Mouse (Mus musculus) T-helper 1 cell (primary cell): Measurements from ENCODE around the gene Kpna6.

ENCODE experiments used
- in situ Hi-C: fragments of 300-600 bp; cut with MboI, MseI; formaldehyde crosslinking; loops from one replicate; pipeline ENCODE4 v1.15.1; 2025; ENCODE audit warnings: high pct_unique_total_duplicates

Kpna6 gene

DNA sequence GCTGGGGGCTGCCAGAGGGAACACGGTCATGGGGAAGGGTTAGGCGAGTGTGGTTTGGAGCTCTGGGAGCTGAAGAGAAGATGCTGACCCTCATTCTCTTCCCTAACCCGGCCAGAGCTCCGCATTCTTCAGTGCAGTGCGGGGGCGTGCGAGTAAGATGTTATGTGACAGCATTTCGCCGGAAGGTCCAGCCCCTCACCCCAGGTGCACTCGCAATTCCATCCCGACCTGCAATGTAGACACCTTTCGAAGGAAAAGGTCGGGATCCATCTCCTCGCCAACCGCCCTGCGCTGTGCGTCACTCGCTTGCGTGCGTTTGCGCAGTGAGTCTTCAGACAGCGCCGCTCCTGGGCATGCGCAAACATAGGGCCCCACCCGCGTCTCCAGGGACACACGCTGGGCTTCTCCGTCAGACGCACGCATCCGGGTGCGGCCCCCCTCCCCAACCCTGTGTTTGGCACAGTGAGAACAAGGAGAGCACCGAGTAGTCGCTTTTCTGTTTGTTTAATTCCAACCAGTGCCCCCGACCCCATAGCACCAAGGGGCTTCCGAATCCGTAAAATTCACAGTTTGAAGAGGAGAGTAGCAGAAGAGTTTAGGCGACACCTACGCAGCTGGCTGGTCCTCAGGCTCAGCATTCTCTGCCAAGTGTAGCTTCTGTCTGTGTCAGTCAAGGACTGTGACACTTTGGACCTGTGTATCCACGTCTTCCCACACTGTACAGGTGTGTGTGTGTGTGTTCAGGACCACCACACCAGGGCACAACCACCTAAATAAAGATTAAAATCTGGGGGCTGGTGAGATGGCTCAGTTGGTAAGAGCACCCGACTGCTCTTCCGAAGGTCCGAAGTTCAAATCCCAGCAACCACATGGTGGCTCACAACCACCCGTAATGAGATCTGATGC, 53.5 kb downstream of the Kpna6 start, which contains the start of gene Iqcc:
TSS of gene Iqcc (minus strand) at position 314 of the 906 bp plus-strand sequence.
- in situ Hi-C loops: no loop called here

DNA sequence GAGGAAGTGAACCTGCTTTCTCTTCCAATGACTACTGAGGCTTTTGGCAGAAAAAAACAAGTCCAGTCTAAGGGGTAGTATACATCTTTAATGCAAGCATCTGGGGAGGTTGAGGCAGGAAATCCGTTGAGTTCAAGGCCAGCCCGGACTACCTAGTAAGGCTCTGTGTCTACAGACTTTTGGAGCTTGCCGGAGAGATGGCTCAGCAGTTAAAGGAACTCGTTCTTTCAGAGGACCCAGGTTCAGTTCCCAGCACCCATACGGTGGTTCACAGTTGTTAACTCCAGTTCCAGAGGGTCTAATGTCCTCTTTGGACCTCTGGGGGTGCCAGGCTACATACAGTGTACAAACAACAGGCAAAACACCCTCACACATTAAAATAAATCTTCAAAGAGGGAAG, 54.5 kb downstream of the Kpna6 start:
- in situ Hi-C loops: no loop called here

DNA sequence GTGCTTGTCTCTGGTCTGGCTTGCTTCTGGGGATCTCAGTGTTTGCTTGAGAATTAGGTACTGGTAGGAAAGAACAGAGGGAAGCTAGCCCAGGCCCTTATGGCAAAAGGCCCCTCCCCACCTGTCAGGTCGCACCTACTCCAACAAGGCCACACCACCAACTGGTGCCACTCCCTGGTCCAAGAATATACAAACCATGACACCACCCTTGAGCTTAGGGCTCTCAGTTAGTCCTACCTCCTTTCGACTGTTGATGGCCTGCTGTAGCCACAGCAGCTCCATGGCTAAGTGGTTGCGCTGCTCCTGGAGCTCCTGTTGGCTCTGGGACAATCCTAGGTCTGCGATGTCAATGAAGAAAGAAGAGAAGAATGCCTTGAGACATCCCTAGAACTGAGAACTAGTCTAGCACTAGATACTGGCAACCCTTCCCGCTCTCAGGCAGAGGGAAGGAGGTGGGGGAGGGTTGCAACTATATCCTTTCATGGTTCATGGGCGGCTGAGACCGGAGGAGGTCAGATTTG, 55.4 kb downstream of the Kpna6 start:
- in situ Hi-C loops: no loop called here

DNA sequence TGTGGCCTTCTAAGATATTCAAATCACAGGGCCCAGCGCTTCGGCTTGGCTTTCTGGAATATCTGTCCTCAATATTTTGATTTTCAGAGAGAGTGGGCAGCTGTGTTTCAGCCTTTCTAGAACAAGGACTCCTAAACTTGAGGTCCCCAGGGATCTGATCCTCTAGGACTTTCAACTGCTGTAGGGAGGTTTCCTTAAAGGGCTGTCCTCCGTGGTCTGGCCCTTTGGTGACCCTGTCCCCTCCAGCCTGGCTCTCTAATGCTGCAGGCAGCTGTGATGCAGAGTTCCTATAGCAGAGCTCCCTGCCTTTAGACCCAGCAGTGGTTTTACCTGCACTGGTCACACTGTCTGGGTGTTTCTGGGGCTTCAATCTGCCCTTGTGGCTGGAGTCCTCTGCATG, 55.9 kb downstream of the Kpna6 start:
- in situ Hi-C loops: no loop called here

DNA sequence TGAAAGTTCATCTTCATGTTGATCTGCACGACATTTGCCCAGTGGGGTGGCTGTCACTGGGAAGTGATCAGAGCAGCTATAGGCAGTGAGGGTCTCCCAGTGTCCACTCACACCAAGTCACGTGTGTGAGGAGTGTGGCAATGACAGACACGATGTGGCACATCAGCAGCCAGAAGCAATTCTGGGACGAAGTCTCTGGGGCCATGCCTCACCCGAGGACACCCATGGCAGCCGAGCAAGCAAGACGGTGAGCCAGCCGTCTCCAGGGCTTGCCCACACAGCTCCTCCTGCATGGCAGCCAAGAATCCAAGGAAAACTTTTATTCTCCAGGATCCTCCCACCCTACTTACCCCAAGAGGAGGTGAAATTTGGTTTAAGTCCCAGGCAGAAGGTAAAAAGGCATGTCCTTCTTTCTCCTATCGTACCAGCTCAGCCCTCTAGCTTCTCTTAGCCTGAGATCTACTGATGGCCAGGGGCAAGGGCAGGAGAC, 56.7 kb downstream of the Kpna6 start:
- in situ Hi-C loops: no loop called here

DNA sequence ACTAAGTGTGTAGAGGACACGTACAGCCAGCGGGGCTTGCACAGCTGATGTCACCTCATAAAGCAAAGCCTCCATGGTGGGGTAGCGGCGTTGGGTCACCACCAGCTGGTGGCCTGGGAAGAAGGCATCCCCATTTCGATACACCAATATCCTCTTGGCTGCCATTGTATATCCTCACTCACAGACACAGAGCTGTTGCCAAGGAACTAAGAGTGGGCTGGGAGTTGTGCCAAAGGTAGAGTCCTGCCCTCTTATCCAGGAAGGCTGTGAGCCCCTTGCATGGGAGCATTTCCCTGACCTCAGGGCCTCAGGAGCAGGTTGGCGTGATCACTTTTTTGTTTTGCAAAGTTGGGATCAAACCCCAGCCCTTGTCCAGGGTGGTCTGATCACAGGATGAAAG, 58.5 kb downstream of the Kpna6 start, which contains the start of gene Dcdc2b:
TSS of gene Dcdc2b (minus strand) at position 165 of the 400 bp plus-strand sequence.
- in situ Hi-C loops: loop anchor here (5.0 kb wide), 1 partner anchor 67 kb away; no protein-coding TSS in a partner anchor

DNA sequence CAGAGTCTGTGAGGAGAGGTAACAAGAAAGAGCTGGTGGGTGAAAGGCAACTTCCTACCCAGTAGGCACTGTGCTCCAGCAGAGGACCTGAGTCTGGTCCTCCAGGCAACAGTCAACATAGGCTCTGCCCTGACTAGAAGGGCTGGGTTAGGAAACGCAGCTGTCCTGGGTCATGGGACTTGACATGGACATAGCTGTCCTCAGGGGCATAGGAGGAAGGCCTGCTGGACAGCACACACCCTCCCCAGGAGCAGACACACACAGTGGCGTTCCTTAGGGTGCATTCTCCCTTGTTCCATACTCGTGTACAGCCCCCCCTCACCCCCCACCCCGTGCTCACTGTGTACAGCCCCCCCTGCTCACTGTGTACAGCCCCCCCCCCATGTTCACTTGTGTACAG, 62.1 kb downstream of the Kpna6 start:
- in situ Hi-C loops: loop anchor here (5.0 kb wide), 1 partner anchor 63 kb away; no protein-coding TSS in a partner anchor

DNA sequence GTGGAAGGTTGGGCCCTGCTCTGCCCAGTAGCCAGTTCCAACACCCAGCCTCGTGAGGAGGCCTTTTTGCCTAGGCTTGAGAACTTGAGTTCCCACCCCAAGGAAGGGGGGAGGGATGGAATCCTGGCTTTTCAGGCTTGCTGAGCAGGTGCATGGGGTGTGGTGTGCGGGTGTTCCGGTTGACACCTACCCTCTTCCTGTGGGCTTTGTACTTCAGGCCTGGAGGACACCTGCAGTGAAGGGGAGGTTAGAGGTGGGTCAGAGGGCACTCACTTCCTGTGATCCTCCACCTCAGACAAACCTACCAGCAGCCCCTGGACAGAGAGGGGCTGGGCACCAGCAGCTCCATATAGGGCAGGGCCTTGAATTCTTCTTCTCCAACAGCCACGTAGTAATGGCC, 62.5 kb downstream of the Kpna6 start:
- in situ Hi-C loops: loop anchor here (5.0 kb wide), 1 partner anchor 63 kb away; no protein-coding TSS in a partner anchor

DNA sequence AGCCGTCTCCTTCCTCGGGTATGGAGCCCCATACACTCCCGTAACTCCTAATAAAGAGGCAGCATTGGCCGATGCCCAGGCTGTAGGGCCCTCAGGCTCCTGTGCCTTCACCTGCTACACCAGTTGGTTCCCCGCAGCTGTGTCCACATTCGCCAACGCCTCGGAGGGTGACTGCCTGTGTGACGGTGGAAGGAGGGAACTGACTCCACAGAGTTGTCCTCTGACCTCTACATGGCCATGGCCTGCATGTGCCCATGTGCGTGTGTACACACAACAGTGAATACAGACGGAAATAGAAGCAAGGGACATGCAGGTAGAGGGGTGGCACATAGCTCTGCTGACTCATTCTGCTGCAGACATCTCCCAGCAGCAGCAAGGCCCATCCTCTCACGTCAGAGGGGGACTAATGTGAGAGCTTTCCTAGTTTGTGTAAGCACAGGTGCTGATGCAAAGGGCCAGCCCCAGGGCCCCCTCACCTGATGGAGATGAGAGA, 63.4 kb downstream of the Kpna6 start:
- in situ Hi-C loops: no loop called here

DNA sequence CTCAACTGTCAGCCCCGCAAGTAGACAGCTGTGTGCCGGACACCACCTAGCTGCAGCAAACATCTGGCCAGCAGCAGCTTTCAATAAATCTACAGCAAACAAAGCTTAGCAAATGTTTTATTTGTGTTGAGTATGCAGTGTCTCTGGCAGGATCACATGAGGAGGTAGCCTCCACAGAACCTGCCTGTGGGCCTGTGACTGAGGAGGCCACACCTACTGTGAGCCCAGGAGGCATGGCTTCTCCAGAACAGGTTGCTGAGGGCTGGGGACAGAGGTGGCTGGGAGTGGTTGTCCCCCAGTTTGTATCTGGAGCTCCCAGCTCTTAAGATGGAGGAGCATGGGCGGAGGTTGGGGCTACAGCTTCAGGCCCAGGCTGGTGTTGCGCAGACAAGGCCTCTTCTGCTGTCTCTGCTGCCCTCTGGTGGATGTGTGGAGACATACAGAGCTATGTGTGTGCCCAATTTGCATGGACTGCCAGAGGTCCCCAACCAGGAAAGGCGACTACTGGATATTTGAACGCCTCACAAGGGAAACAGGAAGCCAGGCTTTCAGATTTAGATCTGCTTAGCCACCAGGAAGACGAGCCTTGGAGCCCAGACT, 64.0 kb downstream of the Kpna6 start:
- in situ Hi-C loops: no loop called here

DNA sequence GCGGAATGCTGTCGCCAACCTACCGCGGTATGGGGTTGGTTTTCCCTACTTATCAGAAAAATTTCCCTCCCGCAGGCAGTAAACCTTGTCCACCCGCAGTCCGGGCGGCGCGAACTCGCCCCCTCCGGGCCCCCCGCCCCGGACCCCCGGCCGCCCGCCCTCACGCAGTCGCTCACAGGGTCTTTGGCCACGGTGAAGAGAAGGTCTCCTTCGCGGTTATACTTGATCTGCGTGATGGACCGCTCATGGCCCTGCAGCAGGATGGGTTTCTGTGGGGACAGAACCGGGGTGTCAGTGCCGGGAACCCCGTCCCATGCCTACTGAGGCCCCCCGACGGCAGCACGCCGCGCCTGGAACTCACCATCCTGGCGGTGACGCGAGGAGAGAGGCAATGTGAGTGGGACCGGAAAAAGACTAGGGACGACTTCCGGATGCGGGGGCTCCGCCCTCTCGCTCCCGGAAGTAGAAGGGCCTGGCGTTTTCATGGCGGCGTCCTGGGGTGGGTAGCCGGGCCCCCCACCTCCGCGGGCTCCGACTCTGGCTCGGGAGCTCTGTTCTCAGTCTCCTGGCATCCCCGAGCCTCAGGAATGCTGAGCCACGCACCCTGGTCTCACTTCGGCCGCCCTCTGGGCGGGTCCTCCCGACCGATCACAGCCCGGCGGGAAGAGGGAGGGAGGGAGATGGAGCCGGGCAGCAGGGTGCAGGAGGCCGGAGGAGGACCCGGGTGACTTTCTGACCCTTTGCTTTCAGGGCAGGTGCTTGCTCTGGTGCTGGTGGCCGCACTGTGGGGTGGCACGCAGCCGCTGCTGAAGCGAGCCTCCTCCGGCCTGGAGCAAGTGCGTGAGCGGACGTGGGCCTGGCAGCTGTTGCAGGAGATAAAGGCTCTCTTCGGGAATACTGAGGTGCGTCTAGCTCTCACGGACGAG, 72.1 kb downstream of the Kpna6 start, which contains the start of the genes Eif3i and Tmem234:
TSS of gene Eif3i (minus strand) at position 416 of the 926 bp plus-strand sequence.
TSS of gene Tmem234 (plus strand) at position 436 of the 926 bp plus-strand sequence.
- in situ Hi-C loops: no loop called here
